Mouse (Mus musculus) thymus, adult 2 months (tissue): ENCODE data around the gene Skp2. TPM values are rescaled to one million over a fixed set of nuclear protein-coding genes. Genes with fewer than 3 reads are reported as not detected.

Source experiments
- DNase-seq: peaks from one replicate; pipeline ENCODE4 v3.0.0; 2021
- H3K27ac ChIP-seq: fragments of 200-500 bp; 2 replicates; pipeline ENCODE4 v1.5.1; 2012; ENCODE audit warnings: low read length, control low read depth; ENCODE audit not compliant: control insufficient read depth, insufficient read depth
- H3K27me3 ChIP-seq: fragments of 200-500 bp; 2 replicates; pipeline ENCODE4 v1.6.1; 2012; ENCODE audit warnings: mild to moderate bottlenecking, low read length, moderate library complexity, mixed read lengths; ENCODE audit not compliant: control insufficient read depth, insufficient read depth
- H3K36me3 ChIP-seq: fragments of 200-500 bp; 2 replicates; pipeline ENCODE4 v1.6.1; 2012; ENCODE audit warnings: mild to moderate bottlenecking, low read length, moderate library complexity; ENCODE audit not compliant: control insufficient read depth, insufficient read depth
- H3K4me1 ChIP-seq: fragments of 200-500 bp; replicated peaks from 2 replicates; pipeline ENCODE4 v1.6.1; 2012; ENCODE audit warnings: low read length; ENCODE audit not compliant: control insufficient read depth, insufficient read depth
- H3K4me3 ChIP-seq: fragments of 200-500 bp; 2 replicates; pipeline ENCODE4 v1.5.1; 2012; ENCODE audit warnings: mild to moderate bottlenecking, low read length, control low read depth, moderate library complexity; ENCODE audit not compliant: control insufficient read depth, insufficient read depth
- CTCF ChIP-seq: fragments of 200-500 bp; IDR thresholded peaks from 2 replicates; pipeline ENCODE4 v1.5.1; 2012; ENCODE audit warnings: mild to moderate bottlenecking, control low read depth, low read length, moderate library complexity, borderline replicate concordance; ENCODE audit not compliant: control insufficient read depth, poor library complexity, insufficient read depth; ENCODE audit errors: extremely low read depth
- POLR2A ChIP-seq: fragments of 200-500 bp; IDR thresholded peaks from 2 replicates; pipeline ENCODE4 v1.6.1; 2012; ENCODE audit warnings: mild to moderate bottlenecking, low read length, control low read depth, moderate library complexity; ENCODE audit not compliant: control insufficient read depth, poor library complexity, insufficient read depth; ENCODE audit errors: extremely low read depth
- WGBS: fragments of 180-500 bp; shearing (Covaris S2); methylation state at CpG from one replicate; pipeline ENCODE4 v1.1.7; 2018; 5-methylcytosine and 5-hydroxymethylcytosine counted together
- polyA plus RNA-seq: library from polyadenylated mRNA; depleted of rRNA; stranded (reverse); fragments of >200 nt; gene quantifications from 2 replicates; pipeline ENCODE4 v1.2.3, GENCODE M21; 2012

Skp2 gene
- polyA plus RNA-seq, 1 experiment, result 11.5 TPM

DNA sequence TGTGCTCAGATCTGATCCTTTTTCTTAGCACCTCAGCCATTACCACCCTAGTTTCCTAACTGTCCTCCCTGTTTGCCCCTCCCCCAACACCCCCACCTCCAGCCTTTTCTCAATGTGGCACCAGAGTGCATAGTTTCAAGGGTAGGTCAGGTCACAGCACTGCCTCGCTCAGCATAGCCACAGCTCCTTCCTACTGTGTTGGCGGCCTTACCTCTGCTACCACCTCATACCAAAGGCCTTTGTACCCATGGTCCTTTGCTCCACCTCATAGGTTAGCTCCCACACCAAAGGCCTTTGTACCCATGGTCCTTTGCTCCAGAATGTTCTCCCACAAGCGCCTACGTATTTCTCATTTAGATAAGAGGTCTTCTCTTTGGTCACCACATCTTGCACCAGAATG lies 36.4 kb downstream of the Skp2 start:
- Histone ChIP-seq H3K27ac (no peak overlapping the region), H3K36me3 (peaks cover 45% of the 10 kb centered on the region), H3K4me1 (no peaks in the 10 kb centered on the region), H3K27me3 (no peaks in the 10 kb centered on the region), H3K4me3 (no peak overlapping the region)
- no peak for DNase-seq
- TF ChIP-seq CTCF, result no peak
- no peak for TF ChIP-seq POLR2A
- 95% methylated on average over 4 of the region's 4 CpGs for WGBS

DNA sequence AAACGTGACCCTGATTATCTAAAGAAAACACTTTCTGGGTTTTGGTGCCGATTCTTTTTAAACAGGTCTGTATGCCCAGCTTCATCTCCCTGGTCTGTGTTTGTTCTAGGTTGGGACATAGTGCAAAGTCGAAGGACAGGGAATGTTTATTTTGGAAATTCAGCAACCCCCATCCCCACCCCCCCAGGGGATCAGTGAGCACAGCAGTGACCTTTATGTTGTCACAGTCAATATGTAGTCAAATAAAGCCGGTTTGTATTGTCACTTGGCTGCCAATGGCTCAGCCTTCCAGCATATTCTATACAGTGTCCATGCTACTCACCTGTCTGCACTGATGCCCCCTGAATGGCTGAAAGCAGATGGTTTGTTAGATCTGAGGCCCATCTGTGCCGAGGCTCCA lies 40.6 kb downstream of the Skp2 start:
- no peak for DNase-seq
- no peak for TF ChIP-seq POLR2A
- no peak for TF ChIP-seq CTCF
- Histone ChIP-seq H3K27ac (no peak overlapping the region), H3K4me3 (no peak overlapping the region), H3K4me1 (no peaks in the 10 kb centered on the region), H3K36me3 (peaks cover 57% of the 10 kb centered on the region), H3K27me3 (no peaks in the 10 kb centered on the region)
- WGBS, result 91% methylated on average over 5 of the region's 5 CpGs

DNA sequence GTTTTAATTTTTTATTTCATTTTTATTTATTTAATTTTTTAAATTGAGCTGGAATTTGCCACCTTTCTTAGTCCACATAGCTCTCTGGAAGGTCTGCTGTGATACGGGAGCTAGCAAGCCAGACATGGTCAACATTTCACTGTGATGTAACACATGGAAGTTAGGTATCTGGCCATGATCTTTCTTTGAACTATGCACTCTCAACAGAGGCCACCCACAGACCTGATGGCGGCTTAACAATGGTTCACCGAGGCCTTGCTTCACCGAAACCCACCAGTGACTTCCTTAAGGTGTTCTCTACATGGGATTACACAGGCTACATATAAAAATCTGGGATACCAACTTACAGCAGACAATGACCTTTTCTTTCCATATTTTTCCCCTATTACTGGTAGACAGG lies 41.1 kb downstream of the Skp2 start:
- DNase-seq, result no peak
- TF ChIP-seq CTCF (no peak), POLR2A (no peak)
- Histone ChIP-seq H3K27me3 (no peaks in the 10 kb centered on the region), H3K36me3 (peaks cover 57% of the 10 kb centered on the region), H3K27ac (no peak overlapping the region), H3K4me1 (no peaks in the 10 kb centered on the region), H3K4me3 (no peak overlapping the region)
- WGBS, result 99% methylated on average over 4 of the region's 4 CpGs

DNA sequence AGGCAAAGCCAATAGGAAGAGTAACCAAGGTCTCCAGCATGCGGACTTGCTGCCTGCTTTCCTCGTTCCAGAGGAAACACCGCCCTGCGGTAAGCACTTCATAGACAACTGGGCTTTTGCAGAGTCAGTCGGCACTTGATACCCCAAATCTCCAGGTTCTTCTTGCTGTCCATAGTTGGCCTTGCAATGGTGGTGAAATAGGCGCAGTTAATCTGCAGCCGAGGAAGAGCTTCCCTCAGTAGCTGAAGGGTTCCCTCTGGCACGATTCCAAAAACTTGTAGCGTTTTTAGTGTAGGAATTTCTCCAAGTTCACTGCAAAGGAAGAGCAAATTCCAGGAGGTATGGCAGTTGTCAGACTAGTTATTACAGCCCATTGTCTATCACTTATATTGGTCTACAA lies 41.7 kb downstream of the Skp2 start:
- Histone ChIP-seq H3K4me1 (no peaks in the 10 kb centered on the region), H3K36me3 (peaks cover 57% of the 10 kb centered on the region), H3K4me3 (no peak overlapping the region), H3K27ac (no peak overlapping the region), H3K27me3 (no peaks in the 10 kb centered on the region)
- TF ChIP-seq CTCF (no peak), POLR2A (no peak)
- DNase-seq, result no peak
- 95% methylated on average over 9 of the region's 9 CpGs for WGBS

DNA sequence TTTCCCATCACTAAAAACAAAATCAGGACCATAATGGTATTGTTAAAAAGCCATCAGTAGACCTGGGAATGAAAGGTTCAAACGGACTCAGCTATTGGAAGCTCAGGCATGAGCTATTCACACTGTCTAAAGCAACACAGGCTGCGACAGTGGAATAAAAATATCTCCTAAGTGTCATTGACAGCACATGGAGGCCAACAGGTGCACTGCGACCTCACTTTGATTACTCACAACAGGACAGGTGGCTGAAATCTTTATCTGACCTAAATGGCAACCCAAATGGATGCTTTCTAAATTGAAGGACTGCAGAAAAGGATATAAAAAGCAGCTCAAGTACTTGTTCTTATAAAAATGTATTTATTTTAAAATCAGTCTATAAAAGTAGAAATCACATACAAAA lies 43.6 kb downstream of the Skp2 start:
- Histone ChIP-seq H3K4me3 (no peak overlapping the region), H3K27ac (no peak overlapping the region), H3K4me1 (no peaks in the 10 kb centered on the region), H3K27me3 (no peaks in the 10 kb centered on the region), H3K36me3 (peaks cover 60% of the 10 kb centered on the region)
- no peak for DNase-seq
- 93% methylated on average over 3 of the region's 3 CpGs for WGBS
- TF ChIP-seq CTCF (no peak), POLR2A (no peak)

DNA sequence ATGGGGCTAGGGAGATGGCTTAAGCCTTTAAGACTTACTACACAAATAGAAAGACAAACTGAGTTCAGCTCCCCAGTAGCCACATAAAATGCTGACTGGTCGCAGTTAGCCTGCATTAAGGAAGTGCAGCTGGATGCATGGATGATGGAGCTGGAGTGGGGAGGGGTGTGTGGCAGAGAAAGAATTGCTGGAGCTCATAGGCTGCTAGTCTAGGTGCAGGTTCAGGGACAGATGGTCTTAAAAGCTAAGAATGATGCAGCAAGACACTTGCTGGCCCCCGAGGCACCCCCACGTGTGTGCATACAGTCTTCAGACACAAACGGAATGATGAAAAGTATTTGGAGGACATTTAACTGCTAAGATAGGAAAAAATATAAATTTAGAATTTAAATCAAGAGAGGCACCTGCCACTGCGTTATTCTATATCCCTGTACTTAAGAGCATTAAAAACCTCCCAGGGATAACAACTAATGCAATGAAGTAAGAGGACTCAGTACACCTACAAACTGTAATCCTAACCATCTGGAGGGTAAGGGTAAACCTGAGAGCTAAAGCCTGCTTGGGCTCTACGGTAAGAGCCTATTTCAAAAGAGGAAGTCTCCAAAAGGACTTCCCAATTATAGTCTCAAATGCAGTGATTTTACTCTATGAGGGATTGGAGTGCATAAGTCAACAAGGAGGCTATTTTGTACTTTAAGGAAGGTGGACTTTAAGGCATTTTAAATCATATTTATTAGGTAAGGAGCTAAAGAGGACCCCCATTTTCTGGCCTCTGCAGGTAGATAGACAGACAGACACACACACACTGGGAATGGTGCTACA lies 44.5 kb downstream of the Skp2 start:
- H3K36me3 ChIP-seq, result peaks cover 53% of the 10 kb centered on the region
- H3K4me3 ChIP-seq, result no peak overlapping the region
- H3K4me1 ChIP-seq, result no peaks in the 10 kb centered on the region
- TF ChIP-seq POLR2A (no peak), CTCF (no peak)
- no peaks in the 10 kb centered on the region for H3K27me3 ChIP-seq
- no peak overlapping the region for H3K27ac ChIP-seq
- no peak for DNase-seq
- WGBS, result 89% methylated on average over 6 of the region's 6 CpGs

DNA sequence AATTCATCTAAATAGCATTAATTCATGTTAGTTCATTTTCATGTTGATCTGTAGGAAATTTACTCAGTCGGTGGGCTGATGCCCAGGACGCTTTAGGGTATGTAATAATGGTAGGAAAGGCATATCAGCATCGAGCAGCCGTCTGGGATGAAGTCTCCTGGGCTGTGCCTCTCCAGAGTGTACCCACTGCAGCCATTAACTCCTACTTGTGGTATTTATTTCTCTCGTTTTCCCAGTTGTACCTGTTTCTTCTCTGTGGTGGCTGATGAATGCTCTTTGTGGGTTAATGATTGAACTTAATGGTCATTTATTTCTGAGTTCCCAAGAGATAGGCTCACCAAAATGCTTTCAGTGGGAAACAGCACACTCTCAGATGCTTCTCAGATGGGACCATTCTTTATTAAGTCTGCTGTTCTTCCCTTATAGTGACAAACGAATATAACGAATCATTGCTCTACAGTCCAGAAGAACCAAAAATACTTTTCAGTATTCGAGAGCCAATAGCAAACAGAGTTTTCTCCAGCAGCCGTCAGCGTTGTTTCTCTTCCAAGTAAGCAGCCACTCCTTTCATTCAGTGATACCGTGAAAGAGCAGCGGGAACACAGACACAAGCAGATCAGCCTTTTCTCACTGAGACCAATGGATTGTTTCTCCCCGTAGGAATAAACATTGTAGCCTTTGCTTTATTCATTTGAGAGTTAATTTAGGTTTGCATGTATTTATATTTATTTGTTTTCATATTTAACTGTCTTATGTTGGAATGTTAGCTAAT lies 48.7 kb downstream of the Skp2 start:
- TF ChIP-seq POLR2A (no peak), CTCF (no peak)
- WGBS, result 95% methylated on average over 13 of the region's 13 CpGs
- Histone ChIP-seq H3K4me3 (no peak overlapping the region), H3K27ac (no peak overlapping the region), H3K4me1 (no peaks in the 10 kb centered on the region), H3K27me3 (no peaks in the 10 kb centered on the region), H3K36me3 (peaks cover 24% of the 10 kb centered on the region)
- DNase-seq, result no peak
